23 mouse cellular contexts compared by ENCODE assay signal in the genomic region with DNA sequence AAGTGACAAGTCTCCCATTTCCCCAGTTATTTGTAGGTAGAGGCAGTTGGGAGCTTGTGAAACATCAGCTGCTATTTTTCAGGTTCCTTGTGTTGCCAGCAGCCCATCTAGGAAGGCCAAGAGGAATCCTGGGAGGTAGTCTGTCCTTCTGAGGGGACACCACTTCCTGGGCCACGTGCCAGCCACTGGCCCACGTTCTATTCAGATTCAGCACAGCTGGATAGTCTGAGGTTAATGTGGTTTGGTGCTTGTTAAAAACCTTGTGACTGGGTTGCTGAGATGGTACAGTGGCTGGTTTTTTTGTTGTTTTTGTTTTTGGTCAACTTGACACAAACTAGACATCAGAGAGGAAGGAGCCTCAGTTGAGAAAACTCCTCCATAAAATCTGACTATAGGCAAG. TPM values are rescaled to one million over a fixed set of nuclear protein-coding genes. Genes with fewer than 3 reads are reported as not detected.
DNase-seq lines count a peak whose midpoint lies in the region; ATAC-seq and TF ChIP-seq lines count a peak whose summit lies in the region.
"Had no signal": no experiment of that assay in that cellular context is flagged by ENCODE, and none has a peak within 500 bp of the region (broad histone marks: within the 10 kb centered on the region; RNA-seq: fewer than 3 reads in every experiment).

No protein-coding gene starts in this region.

- H3ac ChIP-seq in C2C12 (ENCODE audit: control insufficient read depth, insufficient read length, low read depth) = no peak overlapping the region

- POLR2A ChIA-PET in Patski (lab: Charles Lee) = no interaction called here

- H3K79me3 ChIP-seq in C2C12 (ENCODE audit: low read depth) = no peaks in the 10 kb centered on the region

- H3K4me2 ChIP-seq in midbrain, embryonic 13.5 days (replicated peaks) = no peak overlapping the region
- H3K4me2 ChIP-seq: limb, embryonic 15.5 days; liver, embryonic 15.5 days; midbrain, embryonic 15.5 days had no signal

- no peak for TF ChIP-seq CTCF in gastrocnemius, adult 2 months (IDR thresholded peaks at IDR 0.05)
- TF ChIP-seq CTCF in C2C12 (IDR thresholded peaks at IDR 0.05; ENCODE audit: control insufficient read depth, insufficient read depth, insufficient read length) (no peak), Patski (IDR thresholded peaks at IDR 0.05) (no peak)

- no peaks in the 10 kb centered on the region for H3K79me2 ChIP-seq in C2C12 (ENCODE audit: control insufficient read depth, insufficient read depth)

- WGBS in midbrain, embryonic 13.5 days = 67% methylated on average over 2 of the region's 2 CpGs

- CTCF ChIA-PET in Patski (lab: Charles Lee) = interaction anchor here (1.8 kb wide), 1 partner anchor 17 kb away, joined by 7 read pairs; no protein-coding TSS in a partner anchor

- no peaks in the 10 kb centered on the region for H3K4me1 ChIP-seq in midbrain, embryonic 13.5 days (replicated peaks)
- H3K4me1 ChIP-seq: forebrain, embryonic 10.5 days; limb, embryonic 15.5 days; liver, embryonic 15.5 days; midbrain, embryonic 15.5 days had no signal

- H3K4me3 ChIP-seq in gastrocnemius, adult 2 months = no peak overlapping the region
- no peak overlapping the region for H3K4me3 ChIP-seq in C2C12 (ENCODE audit: insufficient read depth, poor library complexity, severe bottlenecking)
- H3K4me3 ChIP-seq in midbrain, embryonic 13.5 days (replicated peaks) = no peak overlapping the region
- H3K4me3 ChIP-seq: forebrain, embryonic 10.5 days; heart, adult 2 months; layer of hippocampus, adult 2 months; limb, embryonic 15.5 days; liver, embryonic 15.5 days; midbrain, embryonic 15.5 days had no signal

- DNase-seq in gastrocnemius, postnatal 10 days = peak; percentile 26
- DNase-seq in gastrocnemius, adult 2 months = no peak
- peak; percentile 25 for DNase-seq in Patski (ENCODE audit: low read depth, low spot score)
- DNase-seq in heart, postnatal 36 days = no peak
- DNase-seq: adrenal gland, postnatal 10 days; cerebellum, adult 11-12 months; cerebellum, postnatal 14 days; embryo, embryonic 11 days; gastrocnemius, postnatal 14 days; heart, adult 2 months; kidney, adult 2 months; kidney, postnatal 14 days; spleen, adult 18-20 months had no signal

- H3K27ac ChIP-seq in gastrocnemius, adult 2 months = no peak overlapping the region
- no peak overlapping the region for H3K27ac ChIP-seq in midbrain, embryonic 13.5 days
- H3K27ac ChIP-seq: forebrain, embryonic 10.5 days; heart, adult 2 months; layer of hippocampus, adult 2 months; limb, embryonic 15.5 days; liver, embryonic 15.5 days; midbrain, embryonic 15.5 days had no signal

- no peaks in the 10 kb centered on the region for H3K36me3 ChIP-seq in C2C12 (ENCODE audit: control insufficient read depth, insufficient read depth)
- H3K36me3 ChIP-seq in midbrain, embryonic 13.5 days = no peaks in the 10 kb centered on the region
- H3K36me3 ChIP-seq: forebrain, embryonic 10.5 days; limb, embryonic 15.5 days; liver, embryonic 15.5 days; midbrain, embryonic 15.5 days had no signal

- in situ Hi-C loops in Patski (cut with MboI; ENCODE audit: low pct_unique_long_range_greater_than_20kb) = no loop called here

- H3K9ac ChIP-seq in midbrain, embryonic 13.5 days (replicated peaks) = no peak overlapping the region
- H3K9ac ChIP-seq: limb, embryonic 15.5 days; liver, embryonic 15.5 days; midbrain, embryonic 15.5 days had no signal

- peaks cover 5% of the 10 kb centered on the region for H3K27me3 ChIP-seq in C2C12 (ENCODE audit: control insufficient read depth, insufficient read depth, insufficient read length)
- no peaks in the 10 kb centered on the region for H3K27me3 ChIP-seq in Patski
- H3K27me3 ChIP-seq in midbrain, embryonic 13.5 days = no peaks in the 10 kb centered on the region
- H3K27me3 ChIP-seq: limb, embryonic 15.5 days; liver, embryonic 15.5 days; midbrain, embryonic 15.5 days had no signal

- intact Hi-C loops in gastrocnemius, adult 2 months (cut with DNase I) = no loop called here
- intact Hi-C loops in heart, postnatal 36 days (cut with DNase I) = no loop called here

- no peak for ATAC-seq in Patski
- ATAC-seq in megakaryocyte-erythroid progenitor cell, adult 5-6 weeks (replicated peaks; ENCODE audit: low FRiP score, low TSS enrichment, poor library complexity, severe bottlenecking) = peak; percentile 54; the same call in 1 of the 2 replicates
- ATAC-seq in midbrain, embryonic 13.5 days = no peak
- ATAC-seq: inflammation-experienced regulatory T-cells, adult 6 months; lung, postnatal 0 days; midbrain, embryonic 15.5 days had no signal

- H3K9me3 ChIP-seq in midbrain, embryonic 13.5 days = no peaks in the 10 kb centered on the region
- H3K9me3 ChIP-seq: forebrain, embryonic 10.5 days; limb, embryonic 15.5 days; liver, embryonic 15.5 days; midbrain, embryonic 15.5 days had no signal

TF ChIP-seq in C2C12, 6 proteins besides CTCF, POLR2A, EP300 and RAD21:
- TF ChIP-seq MYOD1 (IDR thresholded peaks at IDR 0.05; ENCODE audit: control insufficient read depth, insufficient read length, low read depth) (peak; percentile 14), FOSL1 (IDR thresholded peaks at IDR 0.05; ENCODE audit: insufficient read depth, low read length, poor library complexity, severe bottlenecking) (no peak), USF1 (IDR thresholded peaks at IDR 0.05; ENCODE audit: low read depth) (peak; percentile 43)

RNA-seq across cellular contexts. Expression of a gene that starts 5.6 kb away (rescaled TPM):
- 10 to 100 TPM; 11.2 to 17.2 TPM for total RNA-seq in gastrocnemius, postnatal 10 days (2021)
- 10 to 100 TPM; 12.9 to 19.7 TPM for total RNA-seq in gastrocnemius, adult 2 months (2021)
- not detected for polyA plus RNA-seq in C2C12 (2012; fragmentation: generic; extraction: Trizol)
- polyA plus RNA-seq in Patski (2021) = not detected
- total RNA-seq in megakaryocyte-erythroid progenitor cell, adult 5-6 weeks (2014; fragmentation: Nextera tagmentation) = 322 and 332 TPM in 2 replicates
- total RNA-seq in megakaryocyte-erythroid progenitor cell, adult 5-6 weeks (2017) = 732 and 1,011 TPM in 2 replicates
- 10 to 100 TPM; 45.2 to 51.5 TPM for total RNA-seq in heart, postnatal 36 days (2021)
- polyA plus RNA-seq in midbrain, embryonic 13.5 days (2015; fragmentation: Nextera tagmentation; extraction: Ambion mirVana) = 7.3 and 8.7 TPM in 2 replicates

RNA-seq across cellular contexts. Expression of a gene that starts 45.4 kb away (rescaled TPM):
- total RNA-seq in gastrocnemius, postnatal 10 days (2021) = 10 to 100 TPM; 20.9 to 23.5 TPM
- total RNA-seq in gastrocnemius, adult 2 months (2021) = 10 to 100 TPM; 29.4 to 30.5 TPM
- 21.5 TPM for polyA plus RNA-seq in C2C12 (2012; fragmentation: generic; extraction: Trizol)
- polyA plus RNA-seq in Patski (2021) = 66.2 TPM
- total RNA-seq in megakaryocyte-erythroid progenitor cell, adult 5-6 weeks (2014; fragmentation: Nextera tagmentation) = 18.5 and 25.1 TPM in 2 replicates
- 18.7 and 20.9 TPM in 2 replicates for total RNA-seq in megakaryocyte-erythroid progenitor cell, adult 5-6 weeks (2017)
- total RNA-seq in heart, postnatal 36 days (2021) = 10 to 100 TPM; 42.8 to 44.4 TPM
- 62.1 and 69.1 TPM in 2 replicates for polyA plus RNA-seq in midbrain, embryonic 13.5 days (2015; fragmentation: Nextera tagmentation; extraction: Ambion mirVana)

RNA-seq across cellular contexts. Expression of a gene that starts 46.2 kb away (rescaled TPM):
- total RNA-seq in gastrocnemius, postnatal 10 days (2021) = 10 to 100 TPM; 29.1 to 30.1 TPM
- 10 to 100 TPM; 30.1 to 30.4 TPM for total RNA-seq in gastrocnemius, adult 2 months (2021)
- polyA plus RNA-seq in C2C12 (2012; fragmentation: generic; extraction: Trizol) (22.7 TPM), Patski (2021) (81.6 TPM)
- 44.1 and 55.2 TPM in 2 replicates for total RNA-seq in megakaryocyte-erythroid progenitor cell, adult 5-6 weeks (2014; fragmentation: Nextera tagmentation)
- 75.5 and 79.0 TPM in 2 replicates for total RNA-seq in megakaryocyte-erythroid progenitor cell, adult 5-6 weeks (2017)
- 10 to 100 TPM; 46.5 to 46.6 TPM for total RNA-seq in heart, postnatal 36 days (2021)
- polyA plus RNA-seq in midbrain, embryonic 13.5 days (2015; fragmentation: Nextera tagmentation; extraction: Ambion mirVana) = 68.5 and 69.2 TPM in 2 replicates

Comparison
In these comparisons a context has a peak if more than half of its experiments do, and no peak if none do; other contexts are left out.
1. DNase-seq: peak in gastrocnemius, postnatal 10 days (single experiment) and Patski (single experiment); none in gastrocnemius, adult 2 months (single experiment) and heart, postnatal 36 days (0 of 2).
2. RNA of a gene that starts 5.6 kb away (total RNA-seq): 322 to 1,011 TPM in megakaryocyte-erythroid progenitor cell, adult 5-6 weeks; 45.2 to 51.5 TPM in heart, postnatal 36 days, 12.9 to 19.7 TPM in gastrocnemius, adult 2 months and 11.2 to 17.2 TPM in gastrocnemius, postnatal 10 days; every median in the first group is over 4 times any median in the second.